Mouse (Mus musculus): ENCODE data around the gene Drd5. TPM values are rescaled to one million over a fixed set of nuclear protein-coding genes. Genes with fewer than 3 reads are reported as not detected.

Drd5 gene
- total and polyA plus RNA-seq, 3 experiments: not detected

DNA sequence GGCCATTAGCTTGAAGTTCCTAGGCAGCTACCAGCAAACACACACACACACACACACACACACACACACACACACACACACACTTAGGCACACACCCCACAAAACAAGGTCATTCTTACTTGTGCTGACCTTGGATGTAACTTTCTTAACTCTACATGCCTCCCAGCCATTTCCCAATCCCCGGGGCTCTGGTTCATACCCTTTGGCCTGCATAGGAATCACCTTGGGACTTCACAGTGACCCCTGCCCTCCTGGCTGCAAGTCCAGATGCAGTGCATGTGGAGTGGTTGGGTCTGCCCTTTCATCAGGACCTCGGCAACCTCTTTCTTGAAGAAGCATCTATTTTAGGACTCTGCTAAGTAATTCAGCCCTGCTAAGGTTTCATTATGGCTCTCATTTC is 13.9 kb upstream of the Drd5 start:
- no peaks in the 10 kb centered on the region for H3K9me3 ChIP-seq (replicated peaks; ENCODE audit: low read length)
- no peaks in the 10 kb centered on the region for H3K79me2 ChIP-seq (replicated peaks; ENCODE audit: control insufficient read depth, extremely low read depth, insufficient read depth, poor library complexity, severe bottlenecking)
- H3K36me3 ChIP-seq (replicated peaks in 1 of 2; ENCODE audit: control insufficient read depth in 1 of 2, insufficient read depth in 1 of 2, low read length in 1 of 2): no peaks in the 10 kb centered on the region
- no peak for TF ChIP-seq PAX5 (IDR thresholded peaks at IDR 0.05; ENCODE audit: low read length)
- no peak for TF ChIP-seq SIN3A (IDR thresholded peaks at IDR 0.05; ENCODE audit: low read length)
- no peak for TF ChIP-seq TBP (conservative IDR thresholded peaks at IDR 0.05; ENCODE audit: low read depth, low read length)
- TF ChIP-seq BHLHE40 (IDR thresholded peaks at IDR 0.05; ENCODE audit: low read depth, low read length): no peak
- no peak for TF ChIP-seq ZKSCAN1 (IDR thresholded peaks at IDR 0.05; ENCODE audit: borderline replicate concordance, low read depth, low read length)
- no peak for TF ChIP-seq JUND (conservative IDR thresholded peaks at IDR 0.05; ENCODE audit: low read depth, low read length)
- TF ChIP-seq RAD21 (IDR thresholded peaks at IDR 0.05; ENCODE audit: low read depth, low read length): no peak
- TF ChIP-seq IRF4 (IDR thresholded peaks at IDR 0.05; ENCODE audit: low read depth, low read length): no peak
- no peak for TF ChIP-seq CHD1 (IDR thresholded peaks at IDR 0.05; ENCODE audit: low read depth, low read length)
- no peak for TF ChIP-seq MAX (IDR thresholded peaks at IDR 0.05; ENCODE audit: low read length)
- TF ChIP-seq RCOR1 (conservative IDR thresholded peaks at IDR 0.05; ENCODE audit: low read depth, low read length): no peak
- TF ChIP-seq E2F4 (IDR thresholded peaks at IDR 0.05; ENCODE audit: insufficient replicate concordance, low read depth, low read length): no peak
- no peak for TF ChIP-seq MXI1 (IDR thresholded peaks at IDR 0.05; ENCODE audit: low read depth, low read length)
- no peak for TF ChIP-seq NRF1 (IDR thresholded peaks at IDR 0.05; ENCODE audit: low read depth, low read length)
- TF ChIP-seq EP300 (IDR thresholded peaks at IDR 0.05; ENCODE audit: low read length): no peak
- no peak for TF ChIP-seq MYC (IDR thresholded peaks at IDR 0.05; ENCODE audit: low read depth, low read length)
- no peak for TF ChIP-seq ZC3H11A (IDR thresholded peaks at IDR 0.05; ENCODE audit: low read depth, low read length)
- no peak for TF ChIP-seq MEF2A (IDR thresholded peaks at IDR 0.05; ENCODE audit: borderline replicate concordance, low read depth, low read length)
- no peak for TF ChIP-seq NELFE (IDR thresholded peaks at IDR 0.05; ENCODE audit: low read depth, low read length)
- H3K4me2 ChIP-seq (ENCODE audit: insufficient read depth, low read depth, poor library complexity, severe bottlenecking): no peak overlapping the region
- H3K4me1 ChIP-seq (ENCODE audit: control insufficient read depth in 1 of 2, insufficient read depth in 2 of 2): peaks cover 3 to 8% of the 10 kb centered on the region in 2 experiments; a peak in 2 of 4 replicates
- no peak overlapping the region for H3K4me3 ChIP-seq (replicated peaks in 1 of 3; ENCODE audit: low read depth in 2 of 3, low read length in 2 of 3, poor library complexity in 1 of 3)
- dilution Hi-C loops (cut with MboI; ENCODE audit: extremely low pct_ligation_motif_present, extremely low pct_unique_long_range_greater_than_20kb, low sequenced_read_pairs) (no loop called here), in situ Hi-C loops (cut with MboI; ENCODE audit: low pct_ligation_motif_present, low pct_unique_long_range_greater_than_20kb, low sequenced_read_pairs) (loop anchor here (10.0 to 25.0 kb wide), 2 partner anchors 200 to 307 kb away; partner anchors contain the start of gene Slc2a9)
- H3K27ac ChIP-seq (ENCODE audit: insufficient read depth, low read depth): no peak overlapping the region
- peaks cover 44% of the 10 kb centered on the region for H3K27me3 ChIP-seq (replicated peaks)
- DNase-seq (ENCODE audit: extremely low read depth): no peak
- H3K9ac ChIP-seq (ENCODE audit: insufficient read depth, low read depth): no peak overlapping the region

DNA sequence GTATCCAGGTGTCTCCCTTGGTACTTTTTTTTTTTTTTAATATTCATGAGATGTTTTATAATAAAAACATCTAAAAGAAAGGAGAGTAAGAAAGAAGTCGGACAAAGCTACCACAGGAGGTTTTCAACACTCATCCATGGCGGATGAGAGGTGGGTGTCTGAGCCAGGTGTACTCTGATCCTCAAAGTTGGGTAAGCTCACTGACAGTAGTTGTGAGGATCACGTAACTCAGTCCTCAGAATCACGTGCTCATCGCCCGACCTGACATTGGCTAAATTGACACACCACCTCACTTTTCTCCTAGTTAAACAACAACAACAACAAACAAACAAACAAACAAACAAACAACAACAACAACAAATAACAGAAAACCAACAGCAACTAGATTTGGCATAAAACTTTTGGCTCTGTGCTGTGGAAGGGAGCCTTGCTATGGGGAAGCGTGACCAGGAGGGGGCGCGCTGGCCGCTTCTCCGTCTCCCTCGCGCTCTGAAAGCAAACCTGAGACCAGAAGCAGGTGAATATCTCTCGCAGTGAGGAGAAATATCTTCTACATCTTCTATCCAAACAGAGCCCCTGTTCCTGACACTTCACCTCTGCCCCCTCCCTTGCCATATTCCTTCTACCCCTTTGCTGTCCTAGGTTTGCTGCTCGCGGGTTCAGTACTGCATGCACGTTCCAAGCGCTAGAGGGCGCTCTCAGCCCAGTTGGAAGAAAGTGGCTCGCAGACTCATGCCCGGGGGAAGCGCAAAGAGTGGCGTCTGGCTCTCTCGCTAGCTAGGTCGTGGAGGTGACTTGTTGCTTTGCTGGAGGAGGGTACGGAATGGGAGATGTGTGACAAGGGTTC is 11.7 kb upstream of the Drd5 start:
- dilution Hi-C loops (cut with MboI; ENCODE audit: extremely low pct_ligation_motif_present, extremely low pct_unique_long_range_greater_than_20kb, low sequenced_read_pairs) (no loop called here), in situ Hi-C loops (cut with MboI; ENCODE audit: low pct_ligation_motif_present, low pct_unique_long_range_greater_than_20kb, low sequenced_read_pairs) (loop anchor here (10.0 to 25.0 kb wide), 2 partner anchors 197 to 305 kb away; partner anchors contain the start of gene Slc2a9)
- Histone ChIP-seq H3K4me1 (ENCODE audit: control insufficient read depth in 1 of 2, insufficient read depth in 2 of 2) (peaks cover 3 to 8% of the 10 kb centered on the region in 2 experiments; a peak in 2 of 4 replicates), H3K79me2 (replicated peaks; ENCODE audit: control insufficient read depth, extremely low read depth, insufficient read depth, poor library complexity, severe bottlenecking) (no peaks in the 10 kb centered on the region), H3K4me3 (replicated peaks in 1 of 3; ENCODE audit: low read depth in 2 of 3, low read length in 2 of 3, poor library complexity in 1 of 3) (peak overlapping the region in 2 of 3 experiments; percentile 19 to 23), H3K9me3 (replicated peaks; ENCODE audit: low read length) (no peaks in the 10 kb centered on the region), H3K27me3 (replicated peaks) (peaks cover 35% of the 10 kb centered on the region), H3K9ac (ENCODE audit: insufficient read depth, low read depth) (no peak overlapping the region), H3K4me2 (ENCODE audit: insufficient read depth, low read depth, poor library complexity, severe bottlenecking) (peak overlapping the region; percentile 88), H3K27ac (ENCODE audit: insufficient read depth, low read depth) (no peak overlapping the region), H3K36me3 (replicated peaks in 1 of 2; ENCODE audit: control insufficient read depth in 1 of 2, insufficient read depth in 1 of 2, low read length in 1 of 2) (no peaks in the 10 kb centered on the region)
- TF ChIP-seq HCFC1 (IDR thresholded peaks at IDR 0.05; ENCODE audit: low read depth, low read length) (no peak), NELFE (IDR thresholded peaks at IDR 0.05; ENCODE audit: low read depth, low read length) (peak; percentile 67; the same call in 1 of the 2 replicates), BHLHE40 (IDR thresholded peaks at IDR 0.05; ENCODE audit: low read depth, low read length) (0 out of 2 replicates have a peak, but pooled peaks have one; percentile 3), SMC3 (IDR thresholded peaks at IDR 0.05; ENCODE audit: low read depth, low read length) (peak; percentile 66), MAX (IDR thresholded peaks at IDR 0.05; ENCODE audit: low read length) (peak; percentile 57; the same call in 1 of the 2 replicates), RAD21 (IDR thresholded peaks at IDR 0.05; ENCODE audit: low read depth, low read length) (peak; percentile 77), MYC (IDR thresholded peaks at IDR 0.05; ENCODE audit: low read depth, low read length) (peak; percentile 46; the same call in 1 of the 2 replicates), UBTF (IDR thresholded peaks at IDR 0.05; ENCODE audit: low read depth, low read length) (no peak), ZC3H11A (IDR thresholded peaks at IDR 0.05; ENCODE audit: low read depth, low read length) (peak; percentile 1; the same call in 1 of the 2 replicates), GABPA (IDR thresholded peaks at IDR 0.05; ENCODE audit: insufficient replicate concordance, low read depth, low read length) (no peak), PAX5 (IDR thresholded peaks at IDR 0.05; ENCODE audit: low read length) (no peak), CTCF (conservative IDR thresholded peaks at IDR 0.05 in 1 of 2, IDR thresholded peaks at IDR 0.05 in 1 of 2; ENCODE audit: low read depth in 2 of 2, low read length in 2 of 2) (peak; percentile 88 to 94), NRF1 (IDR thresholded peaks at IDR 0.05; ENCODE audit: low read depth, low read length) (0 out of 2 replicates have a peak, but pooled peaks have one; percentile 21), MAZ (IDR thresholded peaks at IDR 0.05; ENCODE audit: low read depth, low read length) (peak; percentile 47; the same call in 1 of the 2 replicates), IRF4 (IDR thresholded peaks at IDR 0.05; ENCODE audit: low read depth, low read length) (peak; percentile 22; the same call in 1 of the 2 replicates)
- DNase-seq (ENCODE audit: extremely low read depth): peak; percentile 87

Data from CH12.LX (cell line).